Comparison of ENCODE assay signal across 12 mouse cellular contexts in the genomic region with DNA sequence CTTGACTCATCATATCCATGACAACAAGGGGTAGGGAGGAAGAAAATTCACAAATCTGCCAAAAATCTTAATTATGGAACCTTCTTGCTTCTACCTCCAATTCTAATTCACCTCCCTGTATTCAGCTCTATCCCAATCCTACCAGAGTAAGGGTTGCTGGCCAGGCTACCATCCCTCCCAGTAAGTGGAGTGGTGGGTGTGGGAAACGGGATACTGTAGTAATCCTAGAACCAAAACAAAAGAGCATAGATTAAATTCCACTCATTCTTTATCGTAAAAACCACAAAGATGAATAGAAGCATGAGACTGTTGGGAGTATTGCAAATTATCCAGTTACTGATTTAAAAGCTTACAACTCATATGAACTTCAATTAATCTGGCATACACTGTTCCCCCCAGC.
"Had no signal": no experiment of that assay in that cellular context is flagged by ENCODE, and none has a peak within 500 bp of the region (broad histone marks: within the 10 kb centered on the region; RNA-seq: fewer than 3 reads in every experiment).

No protein-coding gene starts in this region.

- DNase-seq: lung, adult 18-20 months; lung, embryonic 14.5 days; lung, postnatal 14 days; lung, postnatal 36 days; retina, postnatal 1 day; right cerebral cortex, adult 18-20 months; right cerebral cortex, postnatal 25 days; right cerebral cortex, postnatal 4 days; spleen, adult 18-20 months; thymus, adult 18-20 months; thymus, postnatal 14 days; thymus, postnatal 36 days had no signal
